Mouse (Mus musculus) monocyte, adult 5-6 weeks (primary cell): Measurements from ENCODE around the gene Hypk. TPM values are rescaled to one million over a fixed set of nuclear protein-coding genes. Genes with fewer than 3 reads are reported as not detected.
"Not testable (repeated sequence)": the region's sequence is repeated elsewhere in the genome, so short reads cannot be mapped to it uniquely, and the experiment has no call there.

Source experiments
- ATAC-seq: fragments of 153-309, 156-312 bp; replicated peaks from 2 replicates; pipeline ENCODE4 v1.8.0; 2017; ENCODE audit warnings: mild to moderate bottlenecking; ENCODE audit not compliant: low TSS enrichment, insufficient number of reproducible peaks, severe bottlenecking, poor library complexity, low FRiP score
- total RNA-seq: library from RNA; stranded (forward); fragments of 200-1000, 200-491, 200-594 nt; gene quantifications from 3 replicates; pipeline ENCODE4 v1.2.3, GENCODE M21; 2017

Gene Hypk
- total RNA-seq, 1 experiment from 2014 or later, result 115 TPM

DNA sequence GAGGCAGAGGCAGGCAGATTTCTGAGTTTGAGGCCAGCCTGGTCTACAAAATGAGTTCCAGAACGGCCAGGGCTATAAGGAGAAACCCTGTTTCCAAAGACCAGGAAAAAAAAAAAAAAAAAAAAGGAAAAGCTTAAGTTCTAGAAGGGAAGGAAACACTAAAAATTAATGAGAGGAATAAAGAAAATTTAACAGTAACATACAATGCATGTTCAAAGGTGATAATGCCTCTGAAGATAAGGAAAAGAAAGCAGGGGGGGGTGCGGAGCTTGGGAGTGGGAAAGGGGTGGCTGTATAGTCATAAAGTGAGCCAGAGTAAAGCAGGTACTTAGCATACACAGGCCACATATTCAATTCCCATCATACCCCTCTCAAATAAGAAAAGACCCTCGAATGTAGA is 8.0 kb upstream of the Hypk start:
- ATAC-seq, result no peak

DNA sequence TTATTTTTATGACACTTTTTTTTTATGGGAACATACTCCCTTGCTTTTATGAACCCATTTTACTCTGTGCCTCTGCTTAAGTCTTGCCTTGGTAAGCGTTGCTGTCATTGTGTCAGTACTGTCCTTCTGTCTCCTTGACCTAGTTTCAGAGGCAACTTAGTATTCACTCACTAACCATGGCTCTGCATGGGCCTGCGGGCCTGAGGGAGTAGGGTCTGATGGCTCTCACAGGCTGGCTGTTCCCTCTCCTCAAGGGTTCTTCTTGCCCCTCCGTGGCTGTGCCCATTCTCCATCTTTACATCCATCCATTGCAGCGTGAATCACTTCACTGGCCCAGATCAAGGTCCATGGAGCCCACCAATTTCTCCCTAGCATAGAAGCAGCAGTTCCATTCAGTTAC is 6.6 kb upstream of the Hypk start:
- ATAC-seq, result no peak

DNA sequence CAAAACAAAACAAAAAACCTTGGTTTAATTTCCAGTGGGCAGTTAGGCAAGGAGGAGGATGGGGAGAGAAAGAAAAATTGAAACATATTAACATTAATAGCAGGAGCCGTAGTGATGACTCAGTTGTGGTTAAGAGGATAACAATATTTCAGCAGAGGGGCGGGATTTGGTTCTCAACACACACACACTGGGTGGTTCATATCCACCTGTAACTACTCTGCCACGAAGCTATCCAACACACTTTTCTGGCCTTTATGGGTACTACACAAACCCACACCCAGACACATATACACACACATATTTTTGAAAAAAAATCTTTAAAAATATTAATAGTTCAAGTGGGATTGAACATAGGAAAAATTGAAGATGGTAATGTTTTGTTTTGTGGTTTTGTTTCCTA is 6.1 kb upstream of the Hypk start:
- ATAC-seq, result no peak

DNA sequence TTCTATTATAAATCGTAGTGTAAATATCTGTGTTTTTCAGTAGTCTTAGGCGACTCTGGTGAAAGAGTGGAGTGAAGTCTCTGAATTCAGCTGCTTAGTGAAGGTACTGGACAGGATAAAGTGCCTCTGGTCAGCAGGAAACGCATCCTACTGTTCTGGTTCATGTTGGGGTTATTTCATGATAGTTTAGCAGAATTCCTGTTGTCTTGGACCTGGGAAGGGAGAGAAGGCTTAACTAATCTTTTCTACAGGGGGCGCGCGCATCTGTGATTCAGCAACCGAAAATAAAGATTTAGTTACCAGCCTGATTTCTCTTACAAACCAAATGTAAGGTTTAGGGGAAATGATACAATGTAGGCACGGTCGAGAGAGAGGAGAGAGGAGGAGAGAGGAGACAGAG is 5.0 kb upstream of the Hypk start:
- ATAC-seq, result no peak

DNA sequence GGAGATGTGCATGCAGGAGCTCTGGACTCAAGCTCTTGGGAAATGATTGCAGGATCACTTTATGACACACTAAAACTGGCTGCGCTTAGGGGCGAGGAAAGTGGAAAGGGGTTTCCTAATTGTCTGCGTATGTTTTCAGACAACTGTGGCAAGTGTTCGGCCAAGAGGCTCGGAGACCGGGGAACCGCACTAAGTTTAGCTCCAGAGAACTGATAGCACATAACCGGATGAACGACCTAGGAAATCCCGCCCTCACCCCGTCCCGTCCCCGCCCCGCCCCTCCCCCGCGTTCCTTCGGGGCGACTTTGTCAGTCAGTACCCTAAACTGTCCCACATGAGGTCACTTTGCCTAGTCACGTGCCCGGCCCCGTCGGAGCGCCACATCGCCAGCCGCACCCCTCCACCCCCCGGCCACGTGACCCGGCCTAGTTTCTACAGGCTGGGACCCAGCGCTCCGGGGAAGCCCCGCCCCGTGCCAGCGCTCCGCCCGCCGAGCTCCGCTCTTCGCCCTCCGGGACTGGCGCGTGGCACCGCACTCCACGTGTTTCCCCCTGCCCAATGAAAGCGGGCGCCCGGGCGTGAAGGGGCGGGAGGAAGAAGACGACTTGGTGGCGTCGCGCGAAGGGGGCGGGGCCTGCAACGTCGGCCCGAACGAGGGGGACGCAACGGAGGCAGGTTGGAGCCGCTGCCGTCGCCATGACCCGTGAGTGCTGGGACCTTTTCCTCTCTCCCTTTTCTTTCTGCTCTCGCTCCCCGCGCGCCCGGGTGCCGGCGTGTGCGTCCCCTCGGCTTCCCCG is 4.2 kb upstream of the Hypk start, which contains the start of gene Serf2:
Gene Serf2, plus strand, starts transcription at position 457 of the 797 bp plus-strand sequence.
- ATAC-seq, result peak; percentile 83

DNA sequence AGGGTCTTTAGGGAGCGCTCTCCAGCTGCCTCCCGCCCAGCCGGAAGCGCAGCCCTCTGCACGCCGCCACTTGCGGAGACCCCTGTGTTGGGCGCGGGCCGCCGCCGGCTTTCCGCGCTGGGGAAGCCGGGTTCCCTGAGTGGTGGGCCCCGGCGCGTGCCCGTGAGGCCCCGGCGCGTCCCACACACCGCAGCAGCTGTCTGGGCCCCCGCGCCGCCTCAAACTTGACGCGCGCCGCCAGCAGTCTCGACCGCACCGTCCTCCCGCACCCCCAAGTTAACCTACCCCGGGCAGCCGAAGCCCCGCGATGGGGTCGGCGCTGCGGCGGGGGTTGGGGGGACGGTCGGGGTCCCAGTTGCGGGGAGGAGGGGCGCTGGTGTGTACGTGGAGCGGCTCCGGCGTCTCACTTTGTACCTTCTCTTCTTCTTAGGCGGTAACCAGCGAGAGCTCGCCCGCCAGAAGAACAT is 3.5 kb upstream of the Hypk start:
- no peak for ATAC-seq

DNA sequence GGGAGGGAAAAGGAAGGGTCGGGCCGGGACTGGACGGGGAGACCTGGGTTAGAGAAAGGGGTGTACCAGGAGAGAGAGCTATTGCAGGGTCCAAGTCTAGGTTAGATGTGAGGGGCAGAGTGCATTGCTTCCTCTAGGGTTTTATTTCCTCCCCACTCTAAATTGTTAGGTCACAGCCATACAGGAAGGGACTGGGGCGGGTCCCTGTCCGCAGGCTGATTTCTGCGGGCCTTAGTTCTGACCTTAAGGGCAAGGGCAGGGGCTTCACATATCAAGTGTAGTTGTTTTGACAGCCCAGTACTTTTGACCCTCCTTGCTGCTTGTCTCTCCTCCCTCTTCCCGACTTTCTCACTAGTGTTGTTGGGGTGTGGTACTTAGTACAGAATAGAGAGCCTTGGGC is 3.0 kb upstream of the Hypk start:
- ATAC-seq, result peak; percentile 16; the same call in 1 of the 2 replicates

DNA sequence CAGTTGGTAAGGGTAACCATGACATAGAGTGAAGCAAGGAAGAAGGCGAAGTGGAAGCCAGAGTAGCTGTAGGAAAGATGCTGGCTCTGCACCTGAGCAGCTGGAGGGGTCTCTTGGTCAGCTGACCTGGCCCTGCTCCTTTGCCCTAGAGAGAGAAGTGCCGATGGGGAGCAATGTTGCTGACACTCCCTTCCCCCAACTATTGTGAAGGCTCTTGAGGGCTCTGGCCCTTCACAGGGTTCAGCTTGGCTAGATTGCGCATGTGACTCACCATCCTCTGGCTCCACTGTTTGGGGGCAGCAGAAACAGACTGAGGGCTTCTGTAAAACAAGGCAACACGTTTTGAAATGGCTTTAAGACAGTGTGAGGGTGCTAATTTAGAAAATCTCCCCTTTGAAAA is 729 bp upstream of the Hypk start:
- ATAC-seq, result no peak

DNA sequence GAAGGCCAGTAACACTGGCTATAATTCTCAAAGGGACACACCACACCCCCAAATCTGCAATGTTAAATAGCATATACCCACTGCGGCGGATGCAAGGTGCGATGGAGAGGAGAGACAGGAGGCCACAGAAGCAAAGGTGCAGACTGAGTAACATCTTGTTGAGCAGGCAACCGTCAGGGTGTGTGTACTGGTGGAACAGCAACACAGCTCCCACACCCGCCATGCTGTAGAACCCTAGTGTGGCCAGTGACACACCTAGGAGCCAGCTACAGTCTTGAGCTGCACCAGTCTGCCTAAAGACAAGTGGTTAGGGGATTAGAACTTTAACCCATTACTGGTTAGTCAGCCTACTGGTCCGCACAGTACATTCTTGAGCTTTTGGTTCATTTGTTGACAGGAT is 827 bp downstream of the Hypk start:
- no peak for ATAC-seq

DNA sequence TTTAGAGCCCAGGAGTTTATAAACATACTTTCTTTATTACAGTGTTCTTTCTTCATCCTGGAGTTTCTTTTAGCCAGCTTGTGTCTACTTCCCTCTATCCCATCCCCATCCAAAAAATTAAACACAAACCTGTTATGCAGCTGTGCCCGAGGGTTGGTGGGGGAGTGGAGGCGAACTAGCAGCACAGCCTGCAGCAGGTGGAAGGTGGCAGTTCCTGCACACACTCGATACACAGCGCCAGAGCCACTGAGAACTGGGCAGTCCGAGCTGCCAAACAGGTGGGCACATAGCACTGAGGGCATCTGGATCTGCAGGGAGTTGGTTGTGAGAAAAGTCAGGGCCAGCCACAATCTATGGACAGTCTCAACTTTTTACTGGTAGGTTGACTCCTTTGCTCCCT is 2.4 kb downstream of the Hypk start:
- no peak for ATAC-seq

DNA sequence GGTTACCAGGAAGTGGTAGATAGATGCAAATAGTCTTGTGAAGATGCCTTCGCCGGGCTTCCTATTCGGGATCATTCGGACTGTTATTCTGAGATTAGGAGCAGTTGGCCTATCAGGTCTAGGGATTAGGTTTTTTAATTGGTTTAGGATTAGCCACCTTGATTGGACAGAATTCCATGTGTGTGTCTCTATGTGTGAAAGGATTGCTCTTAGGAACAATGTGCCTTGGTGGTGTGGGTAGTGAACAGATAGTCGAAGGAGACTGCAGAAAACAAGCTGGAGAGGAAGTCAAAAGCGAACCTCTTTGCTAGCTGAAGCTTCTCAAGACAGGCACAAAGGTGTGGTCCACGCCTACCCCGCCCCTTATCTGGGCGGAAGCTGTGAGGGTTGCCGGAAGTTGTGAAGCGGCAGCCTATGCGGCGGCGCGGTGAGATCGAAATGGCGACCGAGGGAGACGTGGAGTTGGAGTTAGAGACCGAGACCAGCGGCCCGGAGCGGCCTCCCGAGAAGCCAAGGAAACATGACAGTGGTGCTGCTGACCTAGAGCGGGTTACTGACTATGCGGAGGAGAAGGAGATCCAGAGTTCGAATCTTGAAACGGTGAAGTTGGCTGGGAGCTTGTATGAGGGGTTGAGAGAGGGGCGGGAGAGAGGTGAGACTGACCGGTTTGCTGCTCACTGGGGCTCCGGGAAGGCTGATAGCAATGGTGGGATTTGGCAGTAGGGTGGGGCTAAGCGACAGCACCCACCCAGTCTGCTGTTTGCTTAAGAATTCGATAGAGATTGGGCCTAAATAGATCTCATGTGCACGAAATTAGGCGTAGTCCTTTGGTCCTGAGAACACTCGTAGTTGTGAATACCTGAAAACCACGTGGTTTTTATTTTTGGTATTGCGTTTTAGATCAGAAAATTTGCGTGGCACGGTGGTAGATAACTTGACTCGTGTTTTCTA is 3.9 kb downstream of the Hypk start, which contains the start of gene Serinc4:
Gene Serinc4, minus strand, starts transcription at position 90 of the 951 bp plus-strand sequence.
- peak; percentile 95 for ATAC-seq

DNA sequence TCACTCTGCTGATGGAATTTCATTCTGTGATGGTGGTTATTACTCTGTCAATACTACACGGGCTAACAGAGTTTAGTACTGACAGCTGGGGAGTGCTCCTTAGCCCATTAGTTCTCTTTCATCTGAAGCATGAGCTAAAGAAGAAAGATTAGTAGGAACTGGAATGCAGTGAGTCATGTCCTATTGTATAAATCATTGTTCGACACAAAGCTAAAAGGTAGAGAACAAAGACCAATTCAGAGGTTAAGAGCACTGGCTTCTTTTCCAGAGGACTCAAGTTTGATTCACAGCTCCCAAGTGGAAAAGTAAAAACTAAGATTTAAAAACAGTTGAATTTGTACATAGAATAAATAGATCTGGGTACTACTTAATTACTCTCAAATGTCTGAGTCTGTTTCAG is 7.0 kb downstream of the Hypk start:
- ATAC-seq, result no peak

DNA sequence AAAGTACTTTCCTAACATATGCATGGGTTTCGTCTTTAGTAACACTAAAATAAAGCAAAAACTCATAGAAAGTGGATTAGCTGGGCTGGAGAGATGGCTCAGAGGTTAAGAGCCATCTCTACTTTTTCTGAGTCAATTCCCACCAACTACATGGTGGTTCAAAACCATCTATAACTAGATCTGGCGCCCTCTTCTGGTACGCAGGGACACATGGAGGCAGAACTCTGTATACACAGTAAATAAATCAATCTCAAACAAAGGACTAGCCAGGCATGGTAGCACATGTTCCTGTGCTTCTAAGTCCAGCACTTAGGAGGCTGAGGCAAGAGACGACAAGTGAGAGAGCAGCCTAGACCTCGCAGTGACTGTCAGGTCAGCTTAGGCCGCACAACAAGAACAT is 15.9 kb downstream of the Hypk start:
- not testable (repeated sequence) for ATAC-seq

DNA sequence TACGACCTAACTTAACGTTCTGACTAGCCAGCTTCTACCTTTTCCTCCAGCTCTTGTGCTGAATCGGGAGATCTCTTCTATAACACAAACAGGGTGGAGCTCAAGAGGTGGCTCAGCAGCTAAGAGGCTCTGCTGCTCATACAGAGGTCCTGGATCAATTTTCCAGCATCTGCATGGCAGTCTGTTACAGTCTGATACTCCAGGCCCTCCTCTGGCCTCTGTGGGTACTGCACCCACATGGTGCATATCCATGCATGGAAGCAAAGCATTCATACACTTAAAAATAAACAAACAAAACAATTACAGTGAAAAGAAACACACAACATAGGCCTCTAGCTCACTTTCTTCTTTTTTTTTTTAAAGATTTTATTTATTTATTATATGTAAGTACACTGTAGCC is 19.7 kb downstream of the Hypk start:
- 0 out of 2 replicates have a peak, but pooled peaks have one; percentile 49 for ATAC-seq

DNA sequence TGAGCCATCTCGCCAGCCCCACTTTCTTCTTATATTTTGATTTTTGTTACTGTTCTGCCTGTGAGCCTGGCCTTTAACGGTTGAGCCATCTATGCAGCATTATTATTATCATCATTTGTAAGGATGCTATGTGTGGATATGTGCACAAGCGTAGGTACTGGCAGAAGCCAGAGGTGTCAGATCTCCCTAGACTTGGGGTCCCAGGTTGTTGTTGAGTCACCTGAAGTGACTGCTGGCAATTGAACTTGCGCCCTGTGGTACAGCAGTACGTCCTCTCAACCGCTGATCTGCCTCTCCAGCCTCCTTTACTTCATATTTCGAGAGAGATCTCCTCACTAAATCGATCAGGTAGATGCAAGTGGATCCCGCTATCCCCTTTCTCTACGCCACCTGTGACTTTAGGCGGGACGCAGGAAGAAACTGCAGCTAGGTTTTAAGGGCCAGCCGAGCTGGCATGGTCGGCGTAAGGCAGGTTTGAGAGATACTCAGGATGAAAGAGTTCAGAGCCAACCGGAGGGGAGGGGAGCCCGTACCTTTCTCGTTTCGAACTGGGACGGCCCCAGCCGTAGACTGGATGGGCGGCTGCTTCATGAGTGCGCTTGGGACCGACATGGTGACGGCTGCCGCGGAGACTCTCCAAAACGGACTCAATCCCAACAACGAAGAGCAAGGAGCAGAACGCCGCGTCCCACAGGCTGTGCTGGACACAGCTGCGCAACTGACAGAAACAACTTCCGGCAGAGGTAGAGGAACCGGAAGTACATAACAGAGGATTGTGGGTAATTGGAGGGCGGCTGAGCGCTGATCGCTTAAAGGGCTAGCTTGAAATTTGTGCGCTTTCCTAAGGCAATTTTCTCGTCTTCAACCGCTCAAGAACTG is 20.4 kb downstream of the Hypk start, which contains the start of gene Mfap1b:
Gene Mfap1b, minus strand, starts transcription at position 767 of the 879 bp plus-strand sequence.
- peak; percentile 92 for ATAC-seq

DNA sequence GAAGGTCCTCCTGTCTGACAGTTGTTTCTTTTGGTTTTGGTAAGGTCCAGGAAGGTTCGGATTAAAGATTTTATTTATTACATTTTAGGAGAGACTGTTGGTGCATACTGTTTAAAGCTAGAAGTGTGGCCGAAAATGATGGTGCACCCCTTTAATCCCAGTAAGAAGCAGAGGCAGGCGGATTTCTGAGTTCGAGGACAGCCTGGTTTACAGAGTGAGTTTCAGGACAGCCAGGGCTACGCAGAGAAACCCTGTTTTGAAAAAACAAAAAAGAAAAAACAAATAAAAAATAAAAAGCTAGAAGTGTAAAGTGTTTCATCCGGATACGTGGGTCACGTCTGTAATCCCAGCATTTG is 21.1 kb downstream of the Hypk start:
- no peak for ATAC-seq

DNA sequence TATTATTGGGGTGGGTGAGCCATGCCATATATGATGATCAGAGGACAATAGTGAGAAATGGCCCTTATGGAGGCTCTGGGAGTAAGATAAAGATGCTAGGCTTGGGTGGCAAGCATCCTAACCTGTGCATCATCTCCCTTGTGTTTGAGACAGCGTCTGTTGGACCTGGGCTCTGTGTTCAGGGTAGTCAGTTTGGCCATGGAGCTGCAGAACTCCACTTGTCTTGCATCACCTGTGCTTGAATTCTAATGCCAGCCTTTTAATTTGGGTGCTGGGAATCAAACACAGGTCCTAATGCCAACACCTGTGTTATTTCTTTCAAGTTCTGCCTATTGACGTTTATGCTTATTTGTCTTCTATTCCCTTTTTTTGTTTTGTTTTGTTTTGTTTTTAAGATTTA is 22.2 kb downstream of the Hypk start:
- ATAC-seq, result not testable (repeated sequence)

DNA sequence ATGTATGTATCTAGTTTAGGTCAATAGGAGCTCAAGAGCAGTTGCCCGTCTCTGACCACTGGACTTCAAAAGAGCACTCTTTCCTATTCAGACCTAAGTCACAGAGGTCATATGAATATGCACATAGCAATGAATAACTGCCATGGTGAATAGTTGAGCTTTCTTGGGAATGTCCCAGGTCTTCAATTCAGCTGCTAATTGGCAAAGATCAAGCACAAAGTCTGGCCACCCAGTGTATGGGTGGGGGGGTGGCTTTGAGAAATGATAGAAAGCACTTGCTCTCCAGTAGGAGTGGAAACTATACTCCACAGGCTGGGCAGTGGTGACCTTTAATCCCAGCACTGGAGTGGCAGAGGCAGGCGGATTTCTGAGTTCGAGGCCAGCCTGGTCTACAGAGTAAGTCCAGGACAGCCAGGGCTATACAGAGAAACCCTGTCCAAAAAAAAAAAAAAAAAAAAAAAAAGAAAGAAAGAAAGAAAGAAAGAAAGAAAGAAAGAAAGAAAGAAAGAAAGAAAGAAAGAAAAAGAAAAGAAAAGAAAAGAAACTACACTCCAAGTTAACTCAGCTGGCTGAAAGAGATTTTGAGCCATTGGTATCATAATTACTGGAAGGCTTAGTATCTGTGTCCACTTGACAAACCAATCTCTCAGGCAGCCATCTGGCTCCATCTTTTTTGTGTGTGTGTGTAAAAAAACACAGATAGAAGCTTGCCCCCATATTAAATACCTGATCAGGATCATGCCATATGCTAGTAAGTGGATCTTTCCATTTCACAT is 24.6 kb downstream of the Hypk start:
- ATAC-seq, result no peak
